Mouse (Mus musculus): ENCODE measurements around the gene Hectd2.

The Hectd2 gene

DNA sequence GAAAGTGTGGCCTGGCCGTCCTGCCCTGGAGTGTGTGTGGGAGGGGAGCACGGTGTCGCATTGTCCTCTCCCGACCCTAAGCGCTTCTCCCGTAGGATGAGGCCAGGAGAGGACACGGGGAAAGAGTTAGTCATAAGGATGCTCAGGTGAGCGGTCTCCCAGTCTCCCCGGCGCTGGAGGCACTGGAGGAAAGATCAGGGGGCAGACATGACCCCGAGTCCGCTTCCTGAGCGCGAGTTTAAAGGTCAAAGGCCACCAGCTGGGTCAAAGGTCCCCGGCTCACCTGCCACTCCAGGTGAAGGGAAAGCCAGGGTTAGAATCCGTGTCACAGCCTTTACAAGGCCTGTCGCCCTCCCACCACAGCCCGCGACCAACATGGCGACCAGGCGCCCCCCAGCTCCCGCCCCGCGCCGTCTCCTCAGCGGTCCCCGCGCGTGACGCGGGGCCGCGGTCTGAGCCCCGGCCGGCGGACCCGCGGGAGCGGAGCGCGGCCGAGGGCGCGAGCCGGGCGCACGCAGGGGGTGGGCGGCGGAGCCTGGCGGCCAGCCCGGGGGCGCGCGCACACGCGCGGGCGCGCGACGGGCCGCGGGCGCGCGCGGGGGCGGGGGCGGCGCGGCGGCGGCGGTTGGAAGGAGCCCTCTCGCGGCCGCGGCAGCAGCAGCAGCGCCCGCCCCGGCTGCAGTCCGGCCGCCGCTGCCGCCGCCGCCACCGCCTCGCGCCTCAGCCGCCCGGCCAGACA, at the start of gene Hectd2:
Gene Hectd2 (plus strand): TSS at position 594 of the 739 bp plus-strand sequence.
- peak; percentile 80 for DNase-seq (ENCODE audit: inconsistent ontology term)

GRCm38 (mm10) chr19:36504716-36505115, 49.7 kb upstream of the Hectd2 start:
- no peak for DNase-seq (ENCODE audit: inconsistent ontology term)

- no peak for DNase-seq (ENCODE audit: inconsistent ontology term)
Observed at GRCm38 (mm10) chr19:36511305-36511704, 43.1 kb upstream of the Hectd2 start.

GRCm38 (mm10) chr19:36518461-36518860, 36.0 kb upstream of the Hectd2 start:
- no peak for DNase-seq (ENCODE audit: inconsistent ontology term)

- no peak for DNase-seq (ENCODE audit: inconsistent ontology term)
Observed at GRCm38 (mm10) chr19:36521568-36521967, 32.9 kb upstream of the Hectd2 start.

- no peak for DNase-seq (ENCODE audit: inconsistent ontology term)
Observed at GRCm38 (mm10) chr19:36522558-36523195, 31.8 kb upstream of the Hectd2 start.

GRCm38 (mm10) chr19:36525071-36525470, 29.4 kb upstream of the Hectd2 start:
- no peak for DNase-seq (ENCODE audit: inconsistent ontology term)

- no peak for DNase-seq (ENCODE audit: inconsistent ontology term)
Observed at GRCm38 (mm10) chr19:36533082-36533481, 21.4 kb upstream of the Hectd2 start.

DNA sequence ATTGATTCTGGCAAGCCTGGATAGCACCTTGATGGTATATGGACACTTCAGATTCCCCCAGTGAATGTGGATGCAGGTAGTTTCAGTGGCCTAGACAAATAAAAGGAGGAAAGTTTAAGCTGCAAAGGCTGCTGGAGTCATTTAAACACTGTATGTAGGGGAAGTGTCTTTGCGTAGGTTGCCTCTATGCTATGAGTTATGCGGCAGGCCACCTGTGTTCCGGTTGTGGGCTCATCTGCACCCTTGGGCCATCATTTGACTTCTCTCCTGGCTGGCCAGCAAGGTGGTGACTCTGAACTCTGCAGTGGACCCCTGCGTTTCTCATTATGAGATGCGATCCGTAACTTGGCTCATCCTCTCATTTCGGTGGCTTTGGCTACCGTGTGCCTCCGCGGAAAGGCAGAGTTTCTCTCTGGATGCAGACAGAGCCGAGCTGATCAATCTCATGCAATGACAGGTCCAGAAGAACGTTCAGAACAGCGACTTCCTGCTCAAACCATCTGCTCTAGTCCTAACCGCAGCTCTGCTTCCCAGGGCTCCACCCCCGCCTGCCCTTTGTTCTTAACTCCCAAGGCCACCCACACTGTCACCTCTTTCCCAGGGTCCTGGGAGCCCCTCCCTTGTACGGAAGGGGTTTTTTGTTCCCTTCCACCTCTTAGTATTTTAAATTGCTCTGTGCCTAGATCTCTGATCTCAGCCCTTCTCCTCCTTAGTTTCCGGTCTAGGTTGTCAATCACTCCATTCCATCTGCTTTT, 20.3 kb upstream of the Hectd2 start:
- DNase-seq (ENCODE audit: inconsistent ontology term), result peak; percentile 86

DNA sequence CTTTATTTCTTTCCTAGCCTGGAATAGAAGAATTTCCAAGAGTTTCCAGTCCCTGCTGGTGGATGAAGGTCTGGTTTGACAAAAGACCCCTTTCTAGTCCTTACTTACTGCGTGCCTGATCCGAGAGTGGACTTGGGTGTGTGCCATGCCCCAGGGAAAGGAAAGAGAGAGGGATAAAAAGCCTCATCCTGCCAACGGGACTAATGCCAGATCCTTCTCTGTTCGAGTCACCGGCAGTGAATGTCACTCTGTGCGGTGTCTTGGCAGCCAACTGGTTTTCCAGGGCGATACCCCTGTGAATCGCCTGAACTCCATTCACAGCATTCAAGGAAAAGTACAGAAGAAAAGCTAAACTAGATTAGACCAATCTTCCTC, 19.7 kb upstream of the Hectd2 start:
- peak; percentile 93 for DNase-seq (ENCODE audit: inconsistent ontology term)

GRCm38 (mm10) chr19:36535186-36535585, 19.3 kb upstream of the Hectd2 start:
- no peak for DNase-seq (ENCODE audit: inconsistent ontology term)

GRCm38 (mm10) chr19:36535878-36536277, 18.6 kb upstream of the Hectd2 start:
- no peak for DNase-seq (ENCODE audit: inconsistent ontology term)

DNA sequence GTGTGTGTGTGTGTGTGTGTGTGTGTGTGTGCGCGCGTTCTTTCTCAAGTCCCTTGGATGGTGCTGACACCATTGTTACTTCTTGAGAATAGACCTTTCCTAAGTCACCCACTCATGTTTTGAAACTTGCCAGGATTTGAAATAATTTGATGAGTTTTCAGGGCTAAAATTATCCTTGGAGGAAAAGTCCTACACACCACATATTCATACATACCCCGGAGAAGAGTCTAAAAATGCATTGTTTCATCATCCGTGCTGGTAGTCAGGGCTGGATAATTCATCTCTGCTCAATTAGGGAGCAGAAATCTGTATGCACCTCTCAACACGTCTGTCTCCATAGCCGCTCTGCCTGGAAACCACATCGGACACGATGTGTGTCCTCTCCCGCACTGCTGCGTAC, 17.5 kb upstream of the Hectd2 start:
- no peak for DNase-seq (ENCODE audit: inconsistent ontology term)

DNA sequence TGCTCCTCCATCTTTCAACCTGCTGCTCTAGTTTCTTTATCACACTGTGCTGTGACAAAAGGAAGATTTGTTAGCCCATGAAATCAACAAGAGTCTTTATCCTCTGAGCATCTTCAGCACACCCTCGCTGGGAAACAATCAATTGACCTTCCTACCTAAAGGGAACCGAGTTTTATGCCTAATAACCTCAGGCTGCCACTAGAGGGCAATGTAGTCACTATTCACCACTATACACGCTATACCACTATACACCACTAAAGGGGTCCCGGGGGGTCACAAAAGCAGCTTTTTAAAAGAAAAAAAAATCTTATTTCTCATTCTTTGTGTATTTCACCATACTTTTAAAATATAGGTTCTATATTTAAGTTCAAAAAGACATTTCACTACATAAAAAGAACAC, 15.9 kb upstream of the Hectd2 start:
- DNase-seq (ENCODE audit: inconsistent ontology term), result peak; percentile 27

DNA sequence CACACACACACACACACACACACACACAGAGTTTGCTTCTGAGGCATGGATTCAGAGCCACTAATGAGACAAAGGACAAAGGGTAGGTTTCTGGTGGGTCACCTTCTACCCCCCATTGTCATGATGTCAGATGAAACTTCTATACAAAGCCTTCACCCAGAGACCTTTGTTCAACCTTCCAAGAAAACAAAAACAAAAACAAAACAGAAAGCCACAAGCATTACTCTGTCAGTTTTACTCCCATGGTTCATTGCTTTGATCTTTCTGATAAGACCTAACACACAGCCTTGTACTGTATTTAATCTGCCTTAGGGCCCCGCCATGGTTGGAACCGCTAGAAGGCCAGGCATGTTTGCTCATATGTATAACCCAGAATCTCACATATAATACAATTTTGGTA, 15.1 kb upstream of the Hectd2 start:
- DNase-seq (ENCODE audit: inconsistent ontology term), result no peak

DNA sequence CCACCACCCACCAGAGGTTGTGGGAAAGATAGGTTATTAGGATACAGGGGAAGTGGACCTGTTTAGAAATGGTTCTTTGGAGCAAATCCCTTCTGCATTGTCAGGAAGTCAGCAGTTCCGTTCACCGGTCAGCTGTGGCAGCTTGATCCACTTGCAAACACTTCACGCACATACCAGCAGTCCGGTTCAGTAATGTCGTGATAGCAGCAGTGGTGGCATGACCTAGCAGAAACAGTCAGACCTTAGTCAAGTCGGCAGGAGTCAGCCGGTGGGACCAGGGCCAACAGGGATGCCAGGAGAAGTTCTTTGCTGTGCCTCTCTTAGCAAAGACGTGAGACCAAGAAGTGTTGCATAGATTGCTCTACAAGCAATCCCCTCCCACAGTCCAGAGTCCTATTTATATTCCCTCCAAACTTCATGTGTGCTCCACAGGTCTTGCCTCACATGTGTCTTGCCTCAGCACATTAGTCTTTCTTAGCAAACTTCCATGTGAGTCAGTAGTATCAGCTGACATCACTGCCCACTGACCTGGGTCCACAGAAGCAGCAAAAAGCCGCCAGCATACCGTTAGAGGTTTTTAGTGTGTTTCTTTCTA, 14.3 kb upstream of the Hectd2 start:
- no peak for DNase-seq (ENCODE audit: inconsistent ontology term)

- DNase-seq (ENCODE audit: inconsistent ontology term), result no peak
Observed at GRCm38 (mm10) chr19:36540776-36541175, 13.7 kb upstream of the Hectd2 start.

- DNase-seq (ENCODE audit: inconsistent ontology term), result no peak
Observed at GRCm38 (mm10) chr19:36553561-36554045, 836 bp upstream of the Hectd2 start.

DNA sequence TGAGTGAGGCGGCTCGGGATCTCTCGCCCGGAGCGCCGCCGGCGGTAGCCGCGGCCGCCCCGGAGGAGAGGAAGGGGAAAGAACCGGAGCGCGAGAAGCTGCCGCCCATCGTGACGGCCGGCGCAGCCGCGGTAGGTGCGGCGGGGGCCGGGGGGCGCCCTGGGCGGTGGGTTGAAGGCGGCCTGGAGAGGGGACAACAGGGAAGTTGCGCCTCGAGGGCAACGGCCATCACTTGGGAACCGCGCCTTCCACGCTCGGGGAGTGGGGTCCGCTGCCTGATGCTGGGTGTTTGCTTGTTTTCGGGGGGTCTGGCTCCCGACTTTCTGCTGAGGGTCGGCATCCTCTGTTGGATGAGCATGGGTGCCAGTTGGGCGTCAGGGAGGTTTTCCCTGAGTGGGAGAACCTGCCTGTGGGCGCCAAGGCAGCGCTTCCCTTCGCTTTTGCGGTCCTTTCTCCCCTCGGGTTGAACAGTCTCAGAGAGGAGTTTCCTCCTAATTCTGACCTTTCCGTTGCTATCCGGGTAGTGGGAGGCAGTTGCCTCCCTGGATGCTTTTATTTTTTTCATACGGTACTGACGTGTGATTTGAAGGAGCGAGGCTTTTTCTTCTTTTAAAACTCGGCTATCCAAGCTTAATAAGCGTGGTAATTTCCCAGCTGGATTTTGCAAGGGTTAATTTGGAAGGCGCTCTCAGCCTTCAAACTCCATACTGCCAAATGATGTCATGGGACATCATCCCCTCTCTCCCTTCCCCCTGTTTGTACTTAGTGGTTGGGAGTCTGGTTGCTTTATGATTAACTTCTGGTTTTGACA, 551 bp downstream of the Hectd2 start:
- DNase-seq (ENCODE audit: inconsistent ontology term), result no peak

DNA sequence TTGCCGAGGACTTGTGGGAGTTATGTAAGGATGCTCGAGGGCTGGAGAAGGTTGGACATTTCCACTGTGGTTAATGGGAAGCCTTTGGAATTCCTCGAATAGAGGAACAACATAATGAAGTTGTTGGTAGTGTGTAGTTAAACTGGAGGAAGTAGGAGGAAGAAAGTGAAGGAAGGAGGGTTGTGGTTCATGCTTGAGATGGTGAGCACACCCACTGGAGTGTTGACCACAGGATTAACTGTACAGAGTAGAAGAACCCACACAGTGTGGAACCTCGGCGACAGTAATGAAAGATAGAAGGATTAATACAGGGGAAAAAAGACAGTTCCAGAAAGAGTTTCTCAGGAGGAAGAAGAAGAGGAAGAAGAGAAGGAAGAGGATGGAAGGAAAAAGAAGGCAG, 4.9 kb downstream of the Hectd2 start:
- DNase-seq (ENCODE audit: inconsistent ontology term), result no peak

GRCm38 (mm10) chr19:36560160-36560559, 5.7 kb downstream of the Hectd2 start:
- DNase-seq (ENCODE audit: inconsistent ontology term), result no peak

Measured in Muller cell, postnatal 12 days (primary cell).